Mouse (Mus musculus) brain, embryonic 14.5 days (tissue): ENCODE measurements around the gene Ovol2. TPM values are rescaled to one million over a fixed set of nuclear protein-coding genes. Genes with fewer than 3 reads are reported as not detected.

Source experiments
- DNase-seq: peaks from one replicate; pipeline ENCODE4 v3.0.0-alpha.2; 2011; ENCODE audit warnings: low read depth
- CTCF ChIP-seq: fragments of 200-500 bp; IDR thresholded peaks from 2 replicates; pipeline ENCODE4 v1.5.1; 2012; ENCODE audit warnings: inconsistent platforms, mild to moderate bottlenecking, moderate library complexity, borderline replicate concordance; ENCODE audit not compliant: insufficient read depth, insufficient read length; ENCODE audit errors: extremely low read depth
- POLR2A ChIP-seq: fragments of 200-500 bp; IDR thresholded peaks from 2 replicates; pipeline ENCODE4 v1.6.1; 2012; ENCODE audit warnings: mild to moderate bottlenecking, inconsistent platforms, borderline replicate concordance; ENCODE audit not compliant: poor library complexity, insufficient read depth, insufficient read length, severe bottlenecking; ENCODE audit errors: extremely low read depth
- polyA plus RNA-seq: library from polyadenylated mRNA; depleted of rRNA; stranded (reverse); fragments of >200 nt; gene quantifications from 2 replicates; pipeline ENCODE4 v1.2.3, GENCODE M21; 2012

Ovol2 gene
- polyA plus RNA-seq, 1 experiment: 0.34 TPM

DNA sequence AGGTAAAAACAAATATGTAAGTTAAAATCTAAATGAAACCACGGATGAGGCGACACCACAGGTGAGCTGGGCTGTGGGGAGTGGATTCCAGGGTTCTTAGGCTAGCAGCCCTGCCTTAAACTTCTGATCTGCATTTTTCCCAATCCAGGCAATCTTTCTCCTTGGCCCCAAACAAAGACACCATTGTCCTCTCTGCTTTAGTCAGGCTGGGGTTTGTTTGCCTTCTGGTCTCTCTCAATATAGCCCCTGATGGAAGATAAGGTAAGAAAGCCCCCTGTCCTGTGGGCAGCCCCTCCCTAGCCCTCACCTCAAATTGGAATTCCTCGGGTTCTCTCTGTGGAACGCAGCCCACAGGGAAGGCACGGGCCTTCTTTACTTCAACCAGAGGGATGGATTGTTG, 21.7 kb downstream of the Ovol2 start:
- no peak for TF ChIP-seq POLR2A
- TF ChIP-seq CTCF: no peak
- DNase-seq: no peak

DNA sequence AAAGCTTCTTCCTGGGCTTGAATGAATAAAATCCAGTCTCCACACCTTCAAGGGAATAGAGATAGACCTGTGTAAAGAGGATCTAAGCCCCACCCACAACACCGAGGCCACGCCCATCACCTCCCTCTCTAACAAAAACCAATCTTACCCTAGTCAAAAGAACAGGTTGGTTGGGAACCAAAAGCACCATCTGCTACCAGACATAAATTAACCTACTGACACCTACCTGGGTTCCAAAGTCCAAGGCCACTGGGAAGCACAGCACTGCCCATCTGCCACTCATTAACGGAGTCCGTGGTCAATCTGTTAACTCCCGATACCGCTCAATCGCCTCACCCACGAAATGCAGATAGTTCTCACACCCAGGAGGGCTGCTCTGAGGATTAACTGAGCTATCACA, 23.4 kb downstream of the Ovol2 start:
- DNase-seq: peak; percentile 13
- no peak for TF ChIP-seq POLR2A
- no peak for TF ChIP-seq CTCF

DNA sequence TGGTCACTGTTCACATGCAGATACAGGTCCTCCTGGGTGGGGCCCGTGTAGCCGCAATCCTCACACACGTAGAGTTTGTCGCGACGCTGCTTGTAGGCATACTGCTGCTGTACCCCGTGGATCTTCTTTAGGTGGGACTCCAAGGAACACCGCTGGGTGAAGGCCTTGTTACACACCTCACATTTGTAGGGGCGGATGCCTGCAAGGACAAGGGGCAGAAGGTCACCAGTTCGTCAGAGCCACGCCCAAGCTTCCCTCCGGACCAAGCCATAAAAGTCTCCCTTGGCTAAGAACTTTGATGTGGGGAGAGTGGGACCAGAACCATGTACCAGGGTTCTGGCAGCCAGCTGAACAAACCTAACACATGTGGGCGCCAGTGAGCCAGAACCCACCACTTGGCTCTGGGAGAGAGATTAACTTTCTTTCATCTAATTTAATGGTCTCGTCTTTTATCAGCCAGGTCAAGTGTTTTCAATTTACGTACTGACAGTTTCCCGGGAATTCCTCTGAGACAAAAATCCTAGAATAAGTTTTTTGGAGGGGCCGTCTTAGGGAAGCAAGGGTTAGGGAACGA, 26.1 kb downstream of the Ovol2 start:
- TF ChIP-seq POLR2A (no peak), CTCF (no peak)
- no peak for DNase-seq

DNA sequence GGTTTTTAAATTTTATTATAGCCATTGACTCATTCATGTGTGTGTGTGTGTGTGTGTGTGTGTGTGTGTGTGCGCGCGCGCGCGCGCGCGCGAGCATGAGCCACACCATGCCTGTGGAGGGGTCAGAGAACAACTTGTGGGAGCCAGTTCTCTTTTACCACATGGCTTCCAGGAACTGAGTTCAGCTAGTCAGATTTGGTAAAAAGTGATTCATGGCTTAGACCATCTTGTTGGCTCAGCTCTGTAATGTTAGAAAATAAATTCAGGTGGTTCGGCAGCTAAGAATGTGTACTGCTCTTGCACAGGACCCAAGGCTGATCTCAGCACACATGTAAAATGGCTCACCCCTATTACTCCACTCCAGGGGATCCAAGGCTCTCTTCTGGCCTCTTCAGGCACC, 30.8 kb downstream of the Ovol2 start:
- TF ChIP-seq POLR2A (no peak), CTCF (no peak)
- DNase-seq: no peak

GRCm38 (mm10) chr2:144299749-144300669, 31.9 kb downstream of the Ovol2 start:
- DNase-seq: no peak
- TF ChIP-seq POLR2A (no peak), CTCF (no peak)

DNA sequence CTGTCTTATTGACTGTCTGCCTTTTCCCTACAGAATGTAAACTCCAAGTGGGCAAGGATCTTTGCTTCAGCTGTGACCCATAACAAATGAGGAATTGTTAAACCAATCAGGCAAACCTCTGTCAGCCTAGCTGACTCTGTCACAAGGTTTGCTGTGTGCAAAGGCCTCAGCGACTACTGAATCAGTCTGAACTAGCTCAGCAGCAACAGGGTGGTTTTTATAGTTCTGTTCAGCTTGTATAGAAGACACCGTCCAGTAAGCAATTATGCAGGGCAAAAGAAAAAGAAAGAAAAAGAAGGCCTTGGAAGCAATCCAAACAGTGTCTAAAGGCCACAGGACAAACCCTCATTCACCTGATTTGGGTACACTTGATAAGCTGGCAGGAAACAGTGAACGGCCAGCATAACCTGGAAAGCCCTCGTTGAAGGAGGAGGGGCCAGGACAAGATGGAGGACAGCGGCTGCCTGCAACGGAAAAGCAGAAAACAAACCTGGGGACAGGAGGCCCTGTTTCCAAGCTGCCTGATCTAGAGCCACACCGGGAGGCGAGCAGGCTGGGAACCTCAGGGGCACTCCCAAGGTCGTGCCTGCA, 36.7 kb downstream of the Ovol2 start:
- no peak for DNase-seq
- no peak for TF ChIP-seq POLR2A
- no peak for TF ChIP-seq CTCF

GRCm38 (mm10) chr2:144291600-144292305, 40.2 kb downstream of the Ovol2 start:
- DNase-seq: no peak

DNA sequence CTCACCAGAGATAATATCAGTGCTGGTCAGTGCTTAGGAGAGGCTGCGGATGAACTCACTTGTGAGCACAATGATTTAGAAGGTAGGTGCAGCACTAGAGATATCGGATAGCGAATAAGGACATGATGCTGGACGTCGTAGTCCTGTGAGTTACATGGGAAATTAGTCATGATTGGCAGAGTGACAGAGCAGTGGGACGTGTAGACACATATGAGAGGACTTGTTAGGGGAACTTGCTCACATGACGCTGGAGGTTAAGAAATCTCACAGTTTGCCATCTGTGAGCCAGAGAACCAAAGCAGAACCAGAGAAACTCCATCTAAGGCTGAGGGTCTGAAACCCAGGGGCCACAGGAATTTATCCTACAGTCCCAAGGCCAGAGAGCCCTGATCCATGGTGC, 41.6 kb downstream of the Ovol2 start:
- no peak for DNase-seq
- TF ChIP-seq CTCF (no peak), POLR2A (no peak)

More at GRCm38 (mm10) chr2:144291600-144292305, 40.2 kb downstream of the Ovol2 start:
- TF ChIP-seq CTCF (no peak), POLR2A (no peak)

DNA sequence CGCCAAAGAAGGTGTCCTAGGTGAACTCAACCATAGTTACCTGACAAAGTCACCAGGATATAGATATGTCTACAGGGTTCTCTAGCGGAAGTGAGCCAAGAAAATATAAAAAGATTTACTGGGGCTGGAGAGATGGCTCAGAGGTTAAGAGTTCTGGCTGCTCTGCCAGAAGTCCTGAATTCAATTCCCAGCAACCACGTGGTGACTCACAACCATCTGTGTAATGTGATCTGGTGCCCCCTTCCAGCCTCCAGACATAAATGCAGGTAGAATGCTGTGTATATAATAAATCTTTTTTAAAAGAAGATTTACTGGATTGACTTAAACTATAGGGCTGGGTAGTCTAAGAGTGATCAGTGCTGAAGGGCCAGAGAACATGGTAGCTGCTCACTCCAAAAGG, 50.5 kb downstream of the Ovol2 start:
- TF ChIP-seq CTCF (no peak), POLR2A (no peak)
- no peak for DNase-seq

- DNase-seq: no peak
- no peak for TF ChIP-seq CTCF
- no peak for TF ChIP-seq POLR2A
These were observed 51.4 kb downstream of the Ovol2 start for GRCm38 (mm10) chr2:144280568-144280967.

DNA sequence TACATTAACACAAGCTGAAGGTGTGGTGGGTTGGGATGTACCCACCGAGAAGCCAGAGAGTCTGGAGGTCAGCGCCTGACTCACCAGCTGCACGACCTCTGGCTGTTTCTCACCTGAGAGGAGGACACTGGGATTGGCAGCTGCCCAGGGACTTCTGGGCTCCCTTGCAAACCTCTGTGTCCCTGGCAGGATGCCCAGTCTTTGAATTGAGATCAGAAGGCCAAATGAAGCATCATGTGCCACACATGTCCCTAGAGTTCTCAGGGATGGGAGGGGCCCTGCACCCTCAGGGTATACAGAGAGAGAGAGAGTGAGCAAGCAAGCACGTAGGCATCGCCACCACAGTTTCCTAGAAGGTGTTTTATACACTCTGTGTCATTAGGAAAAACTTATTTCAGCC, 52.2 kb downstream of the Ovol2 start:
- no peak for TF ChIP-seq CTCF
- TF ChIP-seq POLR2A: no peak
- peak; percentile 31 for DNase-seq
